In the genomic region with DNA sequence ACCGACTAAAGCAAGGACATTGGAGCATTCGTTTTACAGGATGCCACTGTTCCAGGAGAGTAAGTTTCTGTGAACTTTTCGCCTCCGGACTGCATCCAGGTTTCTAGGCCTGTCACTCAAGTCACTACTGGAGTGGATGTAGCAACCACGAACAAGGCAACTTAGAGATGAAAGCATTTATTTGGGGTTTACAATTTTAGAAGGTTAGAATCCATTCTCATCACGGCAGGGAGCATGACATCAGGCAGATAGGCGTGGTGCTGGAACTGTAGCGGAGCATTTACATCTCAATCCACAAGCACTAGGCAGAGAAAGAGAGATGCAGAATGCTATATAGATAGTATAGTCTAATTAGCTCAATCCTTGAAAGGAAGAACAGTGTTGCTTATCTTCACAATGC, we compare ENCODE assay signal across 14 mouse cellular contexts.
DNase-seq lines count a peak whose midpoint lies in the region.
"Had no signal": no experiment of that assay in that cellular context is flagged by ENCODE, and none has a peak within 500 bp of the region (broad histone marks: within the 10 kb centered on the region; RNA-seq: fewer than 3 reads in every experiment).

No protein-coding gene starts in this region.

- DNase-seq in heart, adult 11 months, result peak; percentile 24
- DNase-seq in heart, postnatal 4 days, result no peak
- DNase-seq in WW6 (ENCODE audit: low read depth, low spot score), result peak; percentile 18
- DNase-seq in cerebellum, adult 9-10 months, result no peak
- DNase-seq in kidney, postnatal 10 days, result no peak
- DNase-seq: adrenal gland, adult 2 months; adrenal gland, postnatal 10 days; adrenal gland, postnatal 25 days; cerebellum, adult 11 months; cerebellum, adult 18-20 months; cerebellum, adult 8-10 months; cerebellum, postnatal 10 days; cerebellum, postnatal 25 days; forebrain, postnatal 0 days had no signal

Comparison
In these comparisons a context has a peak if more than half of its experiments do, and no peak if none do; other contexts are left out.
1. DNase-seq: peak in heart, adult 11 months (single experiment) and WW6 (single experiment); none in heart, postnatal 4 days (single experiment), cerebellum, adult 9-10 months (single experiment) and kidney, postnatal 10 days (single experiment).